Mouse (Mus musculus) embryonic facial prominence, embryonic 15.5 days (tissue): Measurements from ENCODE around the gene Nlgn2. TPM values are rescaled to one million over a fixed set of nuclear protein-coding genes. Genes with fewer than 3 reads are reported as not detected.

Source experiments
- microRNA-seq: library from miRNA; unstranded; fragments of <30 nt; microRNA quantifications from one replicate; pipeline ENCODE4, GENCODE M21; 2016; ENCODE audit warnings: borderline number of aligned reads
- polyA plus RNA-seq: library from polyadenylated mRNA; unstranded; fragments of >200 nt; fragmentation: Nextera tagmentation; extraction: Ambion mirVana; gene quantifications from 2 replicates; pipeline ENCODE4 v1.2.1, GENCODE M21; 2015

Nlgn2 gene
- polyA plus RNA-seq, 1 experiment from 2014 or later = 10.6 TPM

Small RNA genes within 50 kb of the gene (microRNA-seq; reads per million reads assigned to microRNA genes)
- not detected for gene Mir6924

Other genes with a start within 250 kb of the Nlgn2 start
- 12.4 and 13.4 TPM in 2 replicates for gene Atp1b2, start 231.8 kb downstream of the Nlgn2 start, polyA plus RNA-seq
- gene Shbg, start 219.9 kb downstream of the Nlgn2 start, polyA plus RNA-seq = not detected in 2 replicates
- gene Sat2, start 215.8 kb downstream of the Nlgn2 start, polyA plus RNA-seq = 19.8 and 22.5 TPM in 2 replicates
- 33.4 and 34.2 TPM in 2 replicates for gene Fxr2, start 204.8 kb downstream of the Nlgn2 start, polyA plus RNA-seq
- 5.2 TPM in 2 replicates for gene Sox15, start 182.5 kb downstream of the Nlgn2 start, polyA plus RNA-seq
- gene Mpdu1, start 175.1 kb downstream of the Nlgn2 start, polyA plus RNA-seq = 66.5 and 67.3 TPM in 2 replicates
- 26.3 and 28.3 TPM in 2 replicates for gene Cd68, start 171.6 kb downstream of the Nlgn2 start, polyA plus RNA-seq
- 447 and 512 TPM in 2 replicates for gene Eif4a1, start 165.4 kb downstream of the Nlgn2 start, polyA plus RNA-seq
- gene Senp3, start 155.7 kb downstream of the Nlgn2 start, polyA plus RNA-seq = 83.7 and 90.5 TPM in 2 replicates
- 1.0 and 1.1 TPM in 2 replicates for gene Tnfsf13, start 152.0 kb downstream of the Nlgn2 start, polyA plus RNA-seq
- 11.9 and 13.3 TPM in 2 replicates for gene Tnfsf12, start 141.9 kb downstream of the Nlgn2 start, polyA plus RNA-seq
- gene Tnfsfm13, start 141.7 kb downstream of the Nlgn2 start, polyA plus RNA-seq = 4.0 and 6.0 TPM in 2 replicates
- gene Polr2a, start 79.1 kb downstream of the Nlgn2 start, polyA plus RNA-seq = 24.3 and 28.2 TPM in 2 replicates
- gene Slc35g3, start 75.8 kb downstream of the Nlgn2 start, polyA plus RNA-seq = 0.15 and 0.18 TPM in 2 replicates
- gene Zbtb4, start 71.9 kb downstream of the Nlgn2 start, polyA plus RNA-seq = 5.7 and 6.1 TPM in 2 replicates
- gene Chrnb1, start 41.8 kb downstream of the Nlgn2 start, polyA plus RNA-seq = 29.3 and 38.6 TPM in 2 replicates
- 4.1 and 4.4 TPM in 2 replicates for gene Fgf11, start 35.9 kb downstream of the Nlgn2 start, polyA plus RNA-seq
- gene Tmem102, start 32.2 kb downstream of the Nlgn2 start, polyA plus RNA-seq = 7.5 and 10.0 TPM in 2 replicates
- not detected in 2 replicates for gene Gm39566, start 22.5 kb downstream of the Nlgn2 start, polyA plus RNA-seq
- gene Spem2, start 19.3 kb downstream of the Nlgn2 start, polyA plus RNA-seq = not detected in 2 replicates
- gene Spem1, start 15.6 kb downstream of the Nlgn2 start, polyA plus RNA-seq = 0.16 and 0.38 TPM in 2 replicates
- 388 and 399 TPM in 2 replicates for gene Tmem256, start 730 bp upstream of the Nlgn2 start, polyA plus RNA-seq
- 126 and 148 TPM in 2 replicates for gene Plscr3, start 8.6 kb upstream of the Nlgn2 start, polyA plus RNA-seq
- 6.9 TPM in 2 replicates for gene Tnk1, start 20.9 kb upstream of the Nlgn2 start, polyA plus RNA-seq
- gene Tmem95, start 40.2 kb upstream of the Nlgn2 start, polyA plus RNA-seq = 0.35 and 0.47 TPM in 2 replicates
- gene Kctd11, start 43.6 kb upstream of the Nlgn2 start, polyA plus RNA-seq = 13.8 and 18.1 TPM in 2 replicates
- gene Acap1, start 57.8 kb upstream of the Nlgn2 start, polyA plus RNA-seq = 1.8 and 2.3 TPM in 2 replicates
- 8.7 and 9.4 TPM in 2 replicates for gene 2810408A11Rik, start 63.2 kb upstream of the Nlgn2 start, polyA plus RNA-seq
- 7.8 and 8.5 TPM in 2 replicates for gene Neurl4, start 63.3 kb upstream of the Nlgn2 start, polyA plus RNA-seq
- 84.5 and 85.1 TPM in 2 replicates for gene Gps2, start 76.1 kb upstream of the Nlgn2 start, polyA plus RNA-seq
- 1,531 and 1,570 TPM in 2 replicates for gene Eif5a, start 84.2 kb upstream of the Nlgn2 start, polyA plus RNA-seq
- 2.7 and 6.2 TPM in 2 replicates for gene Ybx2, start 98.0 kb upstream of the Nlgn2 start, polyA plus RNA-seq
- gene Slc2a4, start 110.4 kb upstream of the Nlgn2 start, polyA plus RNA-seq = 21.1 and 21.7 TPM in 2 replicates
- 37.5 and 57.4 TPM in 2 replicates for gene Cldn7, start 127.0 kb upstream of the Nlgn2 start, polyA plus RNA-seq
- gene Ctdnep1, start 143.4 kb upstream of the Nlgn2 start, polyA plus RNA-seq = 31.6 and 34.9 TPM in 2 replicates
- gene Elp5, start 144.7 kb upstream of the Nlgn2 start, polyA plus RNA-seq = 112 and 113 TPM in 2 replicates
- gene Gabarap, start 153.4 kb upstream of the Nlgn2 start, polyA plus RNA-seq = 543 and 559 TPM in 2 replicates
- gene Phf23, start 158.0 kb upstream of the Nlgn2 start, polyA plus RNA-seq = 77.8 and 83.0 TPM in 2 replicates
- 47.3 and 52.3 TPM in 2 replicates for gene Dvl2, start 162.8 kb upstream of the Nlgn2 start, polyA plus RNA-seq
- gene Acadvl, start 177.6 kb upstream of the Nlgn2 start, polyA plus RNA-seq = 95.6 and 97.7 TPM in 2 replicates
- 11.4 and 14.4 TPM in 2 replicates for gene Dlg4, start 179.2 kb upstream of the Nlgn2 start, polyA plus RNA-seq
- 0.24 and 0.27 TPM in 2 replicates for gene Asgr1, start 216.3 kb upstream of the Nlgn2 start, polyA plus RNA-seq